Mouse (Mus musculus): ENCODE results near the gene Chrne.

Chrne gene

GRCm38 (mm10) chr11:70623053-70623742, 4.2 kb upstream of the Chrne start:
- DNase-seq = peak; percentile 44

- peak; percentile 39 for DNase-seq
Measured at GRCm38 (mm10) chr11:70621972-70622814, 3.2 kb upstream of the Chrne start.

- no peak for DNase-seq
Measured at GRCm38 (mm10) chr11:70615516-70616093, 3.4 kb downstream of the Chrne start, which contains the start of gene 4930544D05Rik. Gene 4930544D05Rik (plus strand): TSS chr11:70615848.

- peak; percentile 76 for DNase-seq
Measured at GRCm38 (mm10) chr11:70615074-70615473, 3.9 kb downstream of the Chrne start.

GRCm38 (mm10) chr11:70612505-70612904, 6.5 kb downstream of the Chrne start:
- no peak for DNase-seq

- no peak for DNase-seq
Measured at GRCm38 (mm10) chr11:70610752-70611151, 8.3 kb downstream of the Chrne start.

- peak; percentile 82 for DNase-seq
Measured at GRCm38 (mm10) chr11:70608381-70609066, 10.5 kb downstream of the Chrne start.

- DNase-seq = no peak
Measured at GRCm38 (mm10) chr11:70607611-70608010, 11.4 kb downstream of the Chrne start.

- no peak for DNase-seq
Measured at GRCm38 (mm10) chr11:70606717-70607116, 12.3 kb downstream of the Chrne start.

GRCm38 (mm10) chr11:70605024-70605566, 13.9 kb downstream of the Chrne start:
- peak; percentile 88 for DNase-seq

GRCm38 (mm10) chr11:70598451-70598953, 20.5 kb downstream of the Chrne start:
- DNase-seq = no peak

- DNase-seq = no peak
Measured at GRCm38 (mm10) chr11:70597301-70597700, 21.7 kb downstream of the Chrne start.

- no peak for DNase-seq
Measured at GRCm38 (mm10) chr11:70596094-70596493, 22.9 kb downstream of the Chrne start.

GRCm38 (mm10) chr11:70595638-70596037, 23.4 kb downstream of the Chrne start:
- peak; percentile 66 for DNase-seq

GRCm38 (mm10) chr11:70594253-70594989, 24.6 kb downstream of the Chrne start:
- peak; percentile 52 for DNase-seq

- DNase-seq = no peak
Measured at GRCm38 (mm10) chr11:70591733-70592132, 27.3 kb downstream of the Chrne start.

GRCm38 (mm10) chr11:70586954-70587353, 32.1 kb downstream of the Chrne start:
- no peak for DNase-seq

- DNase-seq = no peak
Measured at GRCm38 (mm10) chr11:70586261-70586660, 32.8 kb downstream of the Chrne start.

- DNase-seq = peak; percentile 70
Measured at GRCm38 (mm10) chr11:70585457-70585856, 33.6 kb downstream of the Chrne start.

- no peak for DNase-seq
Measured at GRCm38 (mm10) chr11:70583775-70584174, 35.2 kb downstream of the Chrne start.

- DNase-seq = no peak
Measured at GRCm38 (mm10) chr11:70583022-70583714, 35.8 kb downstream of the Chrne start.

Data from kidney, adult 9 months (tissue).